Mouse (Mus musculus) lung, postnatal 4 days (tissue): ENCODE measurements around the gene Cd300lf.

ENCODE experiments used
- DNase-seq, 2 experiments: peaks; one replicate each; pipeline ENCODE4 v3.0.0; 2021

Gene Cd300lf

DNA sequence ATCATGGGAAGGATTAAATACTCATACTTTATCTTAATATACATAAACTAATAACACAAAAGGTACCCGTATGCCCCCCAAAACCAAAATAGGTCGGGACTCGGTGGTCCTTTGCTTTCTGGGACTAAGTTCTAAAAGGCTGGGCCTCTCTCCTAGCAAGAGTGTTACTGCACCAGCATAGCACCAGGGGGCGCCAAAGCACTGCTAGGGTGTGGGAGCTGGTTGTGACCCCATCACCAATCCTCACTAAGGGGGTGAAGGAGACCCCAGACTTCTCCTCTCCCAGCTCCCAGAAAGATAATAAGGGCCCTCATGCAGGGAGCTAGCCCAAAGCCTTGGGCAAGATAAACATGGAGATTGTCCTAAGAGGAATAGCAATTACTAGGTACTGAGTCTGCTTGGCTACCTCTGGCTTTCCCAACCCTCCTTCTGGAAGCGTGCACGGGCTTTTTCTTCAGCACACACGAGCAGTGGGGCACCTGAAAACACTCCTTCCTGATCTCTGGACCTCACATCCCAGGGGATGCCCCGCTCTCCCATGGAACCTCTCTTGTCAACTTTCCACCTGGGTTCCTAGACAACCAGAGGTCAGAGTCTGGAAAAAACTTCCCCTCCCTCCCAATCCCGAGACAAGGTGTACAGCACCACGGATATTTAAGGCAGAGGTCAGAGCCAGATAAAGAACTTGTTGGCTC, 27.2 kb upstream of the Cd300lf start:
- peak; percentile 73 to 85 for DNase-seq

DNA sequence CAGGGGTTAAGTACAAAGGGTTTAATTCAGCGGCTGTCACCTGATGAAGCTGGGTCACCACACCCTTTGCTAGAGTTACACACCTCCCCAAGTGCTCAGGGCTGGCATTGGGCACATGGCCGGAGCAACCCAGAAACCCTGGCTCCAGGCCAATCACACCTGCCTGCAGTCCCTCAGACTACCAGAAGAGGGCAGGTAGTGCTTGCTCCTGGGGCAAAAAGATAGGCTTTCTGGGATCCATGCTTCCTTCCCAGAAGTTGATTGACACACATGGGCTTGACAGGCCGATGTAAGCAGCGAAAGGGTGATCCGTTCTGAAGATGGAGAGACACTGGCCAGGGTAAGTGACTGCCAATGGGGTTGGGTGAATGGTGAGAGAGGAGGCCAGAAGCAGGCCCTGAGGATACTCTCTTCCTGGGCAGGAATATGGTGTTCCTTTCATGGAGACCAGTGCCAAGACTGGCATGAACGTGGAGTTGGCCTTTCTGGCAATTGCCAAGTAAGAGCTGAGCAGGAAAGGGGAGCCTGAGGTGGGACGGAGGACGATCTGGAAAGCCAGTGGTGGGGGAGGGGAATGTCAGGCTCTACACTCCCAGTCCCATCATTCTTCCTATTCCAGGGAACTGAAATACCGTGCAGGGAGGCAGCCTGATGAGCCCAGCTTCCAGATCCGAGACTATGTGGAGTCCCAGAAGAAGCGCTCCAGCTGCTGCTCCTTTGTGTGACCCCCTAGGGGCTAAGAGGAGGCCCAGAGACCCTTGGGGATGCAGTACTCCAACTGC, 26.4 kb upstream of the Cd300lf start:
- DNase-seq: peak; percentile 85 to 91

DNA sequence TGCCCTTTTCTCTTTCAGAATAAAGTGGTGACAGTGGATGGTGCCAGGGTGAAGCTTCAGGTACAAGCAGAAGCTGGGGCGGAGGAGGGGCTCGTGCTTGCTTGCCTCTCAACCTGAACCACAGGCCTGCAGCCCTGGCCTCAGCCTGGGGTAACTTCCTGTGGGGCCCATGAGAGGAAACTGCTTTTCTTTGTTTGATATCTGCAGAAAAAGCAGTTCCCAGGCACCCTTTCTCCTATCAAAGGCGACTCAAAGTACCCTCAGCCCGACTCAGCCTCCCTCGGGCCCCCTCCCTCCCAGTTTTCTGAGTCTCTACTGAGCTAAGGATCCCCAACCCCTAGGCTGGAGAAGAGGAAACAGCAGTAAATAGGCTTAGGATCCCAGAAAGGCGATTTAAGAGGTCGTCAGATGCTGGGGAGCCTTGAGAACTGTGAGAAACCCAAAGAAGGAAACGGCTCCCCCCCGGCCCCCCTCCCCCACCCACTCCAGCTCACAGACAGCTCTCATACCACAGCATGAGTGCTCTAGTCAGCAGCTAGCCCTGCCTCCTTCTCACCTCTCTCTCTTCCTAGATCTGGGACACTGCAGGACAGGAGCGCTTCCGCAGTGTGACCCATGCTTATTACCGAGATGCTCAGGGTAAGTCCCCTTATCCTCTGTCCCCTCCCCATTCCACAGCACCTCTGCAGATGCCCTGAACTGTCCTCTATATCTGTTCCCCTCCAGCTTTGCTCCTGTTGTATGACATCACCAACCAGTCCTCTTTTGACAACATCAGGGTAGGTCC, 24.3 kb upstream of the Cd300lf start:
- DNase-seq: peak; percentile 50 to 56

- no peak for DNase-seq
Observed at GRCm38 (mm10) chr11:115155053-115155634, 21.4 kb upstream of the Cd300lf start.

- DNase-seq: peak; percentile 83 to 87
Observed at GRCm38 (mm10) chr11:115153699-115154292, 20.0 kb upstream of the Cd300lf start.

GRCm38 (mm10) chr11:115153088-115153487, 19.3 kb upstream of the Cd300lf start:
- no peak for DNase-seq

DNA sequence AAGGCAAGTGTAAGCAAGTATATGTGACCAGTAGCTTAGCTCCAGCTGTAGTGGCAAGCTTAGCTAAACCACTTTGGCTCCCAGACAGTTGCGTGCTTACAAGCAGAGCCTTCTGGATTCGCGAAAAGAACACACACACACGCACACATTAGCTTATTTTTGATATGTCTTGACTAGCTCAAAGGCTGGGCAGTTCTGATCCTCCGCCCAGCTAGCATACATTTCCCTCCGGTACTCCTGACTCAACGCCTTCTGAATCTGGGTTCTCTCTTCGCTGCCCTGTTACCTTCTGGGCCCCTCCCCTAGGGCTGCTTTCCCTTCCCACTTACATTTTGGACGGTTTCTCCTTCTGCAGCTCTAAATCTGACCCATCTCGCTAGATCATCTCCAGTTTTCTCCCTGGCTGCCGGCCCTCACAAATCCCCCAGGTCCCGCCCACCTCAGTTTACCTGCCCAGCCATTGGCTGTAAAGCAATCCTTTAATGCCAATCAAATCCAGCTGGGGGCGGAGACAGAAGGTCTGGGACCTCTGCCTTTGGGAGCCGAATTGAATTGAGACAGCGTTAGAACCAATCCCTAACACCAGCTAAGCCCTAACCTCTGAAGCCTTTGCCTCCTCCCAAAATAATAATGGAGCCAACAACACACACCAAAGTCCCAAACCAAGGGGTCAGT, 18.1 kb upstream of the Cd300lf start:
- peak; percentile 68 to 80 for DNase-seq

DNA sequence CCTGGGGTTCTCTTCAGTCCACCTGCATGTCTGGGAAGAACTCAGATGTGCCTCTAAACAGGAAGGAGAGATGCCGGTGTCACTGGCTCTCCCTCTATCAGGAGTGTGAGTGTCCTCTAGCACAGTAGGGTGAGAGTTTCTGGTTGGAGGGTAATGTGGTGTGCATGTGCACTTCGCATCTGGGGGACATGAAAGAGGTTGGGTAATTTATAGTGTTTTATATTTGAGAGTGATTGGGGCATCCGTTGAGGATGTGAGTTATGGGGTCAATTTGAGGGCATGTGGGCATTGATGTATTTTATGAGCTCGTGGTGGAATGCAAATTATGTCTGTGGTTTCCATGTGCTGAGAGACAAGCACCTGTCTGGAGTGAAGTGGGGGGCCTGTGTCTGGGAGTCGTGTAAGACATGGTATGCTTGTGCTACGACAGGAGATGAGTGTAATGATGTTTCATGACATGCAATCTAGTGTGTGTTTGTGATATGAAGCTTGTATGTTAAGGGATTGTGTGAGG, 17.0 kb upstream of the Cd300lf start:
- no peak for DNase-seq

- DNase-seq: no peak
Observed at GRCm38 (mm10) chr11:115147813-115148212, 14.0 kb upstream of the Cd300lf start.

DNA sequence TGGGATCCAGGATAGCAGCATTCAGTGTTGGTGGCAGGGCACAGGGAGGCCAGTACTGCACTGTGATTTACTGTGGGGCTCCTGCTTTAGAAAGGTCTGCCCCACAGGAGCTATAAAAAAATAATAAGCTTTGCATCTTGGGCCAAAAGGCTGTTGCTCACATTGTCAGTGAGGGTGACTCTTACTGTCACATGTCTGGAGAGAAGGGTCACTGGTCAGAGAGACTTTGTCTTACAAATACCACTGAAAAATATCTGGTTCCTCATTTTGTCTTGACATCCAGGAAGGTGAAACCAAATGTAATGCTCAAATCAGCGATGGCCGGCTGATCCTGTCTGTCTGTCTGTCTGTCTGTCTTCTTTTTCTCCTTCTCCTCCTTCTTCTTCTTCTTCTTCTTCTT, 8.2 kb upstream of the Cd300lf start:
- no peak for DNase-seq

DNA sequence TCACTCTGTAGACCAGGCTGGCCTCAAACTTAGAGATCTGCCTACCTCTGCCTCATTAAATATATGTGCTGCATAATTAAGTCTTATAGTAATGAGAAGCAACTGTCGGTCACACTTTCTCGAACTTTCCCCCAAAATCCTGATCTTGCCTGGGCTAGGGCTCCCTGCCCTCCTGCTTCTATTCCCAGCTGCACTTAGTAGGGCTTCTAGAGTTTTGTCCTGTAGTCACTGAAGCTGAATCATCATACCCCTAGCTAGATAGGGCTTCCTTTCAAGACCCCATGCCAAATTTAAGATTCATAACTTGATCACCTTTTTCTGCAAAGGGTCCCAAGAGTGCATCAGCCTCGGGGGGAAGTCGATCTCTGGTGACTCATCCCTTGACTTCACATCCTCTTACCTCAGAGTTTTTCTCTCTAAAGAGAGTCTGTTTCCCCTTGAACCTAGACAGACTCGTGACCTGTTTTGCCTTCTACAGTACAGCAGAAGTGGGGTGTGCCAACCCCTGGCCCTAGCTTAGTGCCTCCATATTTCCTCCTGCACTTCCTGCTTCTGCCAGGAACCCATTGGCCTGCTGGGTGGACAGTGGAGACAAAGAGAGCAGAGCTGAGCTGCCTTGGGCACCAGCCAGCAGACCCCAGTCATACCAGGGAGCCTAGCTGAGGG, 4.9 kb upstream of the Cd300lf start:
- DNase-seq: peak; percentile 46 to 52

DNA sequence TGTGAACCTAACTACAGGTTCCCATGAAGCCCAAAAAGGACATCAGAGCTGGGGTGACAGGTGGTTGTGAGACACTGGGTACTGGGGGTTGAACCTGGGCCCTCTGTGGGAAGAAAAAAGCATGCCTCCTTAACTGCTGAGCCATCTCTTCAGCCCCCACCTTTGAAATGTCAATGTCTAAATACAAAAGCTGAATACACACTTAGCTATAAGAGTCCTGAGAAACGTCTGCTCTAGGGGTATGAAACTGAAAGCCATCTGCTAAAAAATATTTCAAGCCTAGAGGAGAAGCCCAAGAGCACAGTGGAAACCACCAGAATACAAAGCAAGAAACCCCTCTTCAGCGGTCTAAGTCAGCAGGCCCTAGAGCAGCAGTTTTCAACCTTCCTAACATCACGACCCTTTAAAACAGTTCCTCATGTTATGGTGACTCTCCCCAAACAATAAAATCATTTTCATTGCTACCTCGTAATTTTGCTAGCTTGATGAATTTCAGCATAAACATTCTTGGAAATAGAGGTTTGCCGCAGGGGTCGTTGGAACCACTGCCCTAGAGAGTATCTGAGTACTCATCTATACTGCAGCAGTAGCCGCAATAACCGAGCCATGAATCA, 1.9 kb downstream of the Cd300lf start:
- DNase-seq: no peak

DNA sequence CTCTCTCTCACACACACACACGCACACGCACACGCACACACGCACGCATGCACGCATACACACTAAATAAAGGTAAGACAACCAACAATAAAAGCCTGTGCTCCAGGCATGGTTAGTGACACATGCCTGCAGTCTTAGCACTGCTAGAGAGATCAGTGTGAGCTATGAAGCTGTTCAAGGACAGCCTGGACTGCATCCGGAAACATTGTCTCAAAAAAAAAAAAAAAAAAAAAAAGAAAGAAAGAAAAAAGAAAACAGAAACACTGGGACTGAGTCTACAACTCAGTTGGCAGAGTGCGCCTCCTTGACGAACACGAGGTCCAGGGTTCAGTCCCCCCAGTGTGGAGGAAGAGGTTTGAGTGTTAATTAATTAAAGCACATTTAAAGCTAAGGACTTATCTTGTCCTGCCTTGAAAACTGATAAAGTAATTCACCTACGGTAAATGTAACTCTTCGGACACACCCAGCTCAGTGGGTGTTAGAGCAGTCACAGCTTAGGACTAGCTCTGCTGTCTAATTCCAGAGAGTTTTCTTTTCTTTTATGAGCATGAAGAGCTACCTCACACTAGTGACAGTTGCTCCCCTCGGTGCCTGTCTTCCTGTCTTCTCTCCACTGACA, 4.2 kb downstream of the Cd300lf start:
- no peak for DNase-seq

DNA sequence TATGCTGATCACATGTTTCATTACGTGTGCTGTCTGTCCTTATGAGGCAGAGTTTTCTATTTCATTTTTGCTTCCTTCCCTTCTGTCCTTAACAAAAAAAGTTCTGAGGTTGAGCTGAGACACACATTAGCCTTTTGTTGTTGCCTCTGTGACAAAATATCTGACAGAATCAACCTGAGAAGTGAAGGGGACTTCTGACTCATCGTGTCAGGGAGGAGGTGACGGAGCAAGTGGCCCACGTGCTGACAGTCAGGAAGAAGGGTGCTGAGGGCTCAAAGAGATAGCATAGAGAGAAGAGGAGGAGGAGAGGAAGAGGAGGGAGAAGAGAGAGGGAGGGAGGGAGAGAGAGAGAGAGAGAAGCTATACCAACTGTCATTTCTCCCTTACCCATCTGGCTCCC, 5.3 kb downstream of the Cd300lf start:
- DNase-seq: no peak

DNA sequence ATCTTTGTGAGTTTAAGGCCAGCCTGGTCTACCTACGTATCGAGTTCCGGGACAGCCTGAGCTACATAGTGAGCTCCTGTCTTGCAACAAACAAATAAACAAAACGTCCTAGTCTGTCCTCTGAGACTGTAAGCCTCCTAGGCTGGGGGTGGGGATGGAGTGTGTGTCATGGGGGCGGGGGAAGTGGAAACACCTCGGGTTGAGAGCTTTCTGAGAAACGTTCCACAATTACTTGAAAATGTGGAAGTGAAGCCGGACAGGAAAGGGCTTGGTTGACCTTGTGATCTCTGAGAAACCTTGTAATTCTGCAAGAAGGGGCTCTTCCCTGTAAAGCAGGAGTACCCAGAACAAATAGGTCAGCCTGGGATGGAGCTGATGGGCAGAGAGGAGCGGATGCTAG, 14.4 kb downstream of the Cd300lf start:
- DNase-seq: peak in 1 of 2 experiments; percentile 39

GRCm38 (mm10) chr11:115112196-115112595, 21.6 kb downstream of the Cd300lf start:
- no peak for DNase-seq

DNA sequence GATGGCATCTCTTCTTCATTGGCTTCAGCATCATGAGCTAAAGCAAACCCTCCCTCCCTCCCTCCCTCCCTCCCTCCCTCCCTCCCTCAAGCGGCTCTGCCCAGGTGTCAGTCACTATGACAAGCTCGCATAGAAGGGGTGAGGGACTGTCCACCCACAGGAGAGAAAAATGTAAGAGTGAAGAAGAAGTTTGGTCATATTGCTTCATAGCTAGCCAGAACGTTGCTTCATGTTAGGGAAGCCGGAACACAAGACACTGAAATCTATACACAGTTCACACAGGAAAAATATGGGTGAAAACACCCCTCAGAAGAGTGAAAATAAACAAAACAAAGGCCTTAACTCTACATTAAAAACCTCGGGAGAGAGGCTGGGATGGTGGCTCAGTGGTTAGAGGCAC, 23.5 kb downstream of the Cd300lf start:
- DNase-seq: no peak

GRCm38 (mm10) chr11:115108176-115108575, 25.6 kb downstream of the Cd300lf start:
- no peak for DNase-seq

- no peak for DNase-seq
Observed at GRCm38 (mm10) chr11:115107403-115107916, 26.3 kb downstream of the Cd300lf start.

GRCm38 (mm10) chr11:115106638-115107037, 27.2 kb downstream of the Cd300lf start:
- no peak for DNase-seq
